Mouse (Mus musculus) forebrain, embryonic 16.5 days (tissue): ENCODE measurements around the gene Fpr-rs3. TPM values are rescaled to one million over a fixed set of nuclear protein-coding genes. Genes with fewer than 3 reads are reported as not detected.

Experiments
- ATAC-seq: fragments of 200-750 bp; cut with Nextera tagmentation; 2 replicates; pipeline ENCODE4 v1.8.0; 2017; ENCODE audit warnings: mild to moderate bottlenecking, moderate library complexity
- H3K27ac ChIP-seq: fragments of 300-500 bp; sonication (generic); 2 replicates; pipeline ENCODE4 v1.5.1; 2014; ENCODE audit warnings: low read length, control low read depth
- H3K27me3 ChIP-seq: fragments of 300-500 bp; sonication (generic); replicated peaks from 2 replicates; pipeline ENCODE4 v1.6.1; 2014; ENCODE audit warnings: low read length; ENCODE audit not compliant: control insufficient read depth, insufficient read depth
- H3K36me3 ChIP-seq: fragments of 300-500 bp; sonication (generic); 2 replicates; pipeline ENCODE4 v1.6.1; 2014; ENCODE audit not compliant: control insufficient read depth, insufficient read depth
- H3K4me1 ChIP-seq: fragments of 300-500 bp; sonication (generic); replicated peaks from 2 replicates; pipeline ENCODE4 v1.6.1; 2014; ENCODE audit warnings: low read length; ENCODE audit not compliant: control insufficient read depth, insufficient read depth
- H3K4me2 ChIP-seq: fragments of 300-500 bp; sonication (generic); 2 replicates; pipeline ENCODE4 v1.6.1; 2014; ENCODE audit warnings: mild to moderate bottlenecking, low read length, control low read depth
- H3K4me3 ChIP-seq: fragments of 300-500 bp; sonication (generic); replicated peaks from 2 replicates; pipeline ENCODE4 v1.5.1; 2014; ENCODE audit warnings: mild to moderate bottlenecking, low read length, control low read depth
- H3K9ac ChIP-seq: fragments of 300-500 bp; sonication (generic); replicated peaks from 2 replicates; pipeline ENCODE4 v1.6.1; 2014; ENCODE audit warnings: low read depth, low read length, control low read depth
- H3K9me3 ChIP-seq: fragments of 300-500 bp; sonication (generic); 2 replicates; pipeline ENCODE4 v1.6.1; 2016; ENCODE audit warnings: low read length; ENCODE audit not compliant: control insufficient read depth
- WGBS: fragments of 180-500 bp; shearing (Covaris S2); extraction: QIAGEN DNeasy Blood & Tissue Kit; methylation state at CpG from one replicate; pipeline ENCODE4 v1.1.7; 2014; 5-methylcytosine and 5-hydroxymethylcytosine counted together
- polyA plus RNA-seq: library from polyadenylated mRNA; unstranded; fragments of >200 nt; fragmentation: Nextera tagmentation; extraction: Ambion mirVana; gene quantifications from 2 replicates; pipeline ENCODE4 v1.2.1, GENCODE M21; 2015

Fpr-rs3 gene
- not detected in 2 replicates for polyA plus RNA-seq

DNA sequence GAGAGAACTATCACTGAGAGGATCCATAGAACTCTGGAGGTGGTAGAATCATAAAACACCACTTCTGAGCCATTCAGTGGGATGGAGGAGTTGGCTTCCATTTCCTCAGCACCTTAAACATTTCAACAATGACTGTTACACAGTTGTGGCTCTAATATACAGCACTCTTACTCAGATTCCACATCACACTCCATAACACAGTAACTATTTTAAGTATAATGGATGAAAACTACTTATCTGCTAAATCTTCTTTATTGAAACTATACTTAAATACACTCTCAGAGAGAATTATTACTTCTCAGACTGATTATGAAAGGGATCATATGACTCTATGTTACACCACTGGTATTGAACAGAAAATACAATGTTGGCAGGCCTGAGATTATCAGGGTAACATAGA, at the start of gene Fpr-rs3:
Gene Fpr-rs3 (minus strand): TSS at position 101 of the 400 bp plus-strand sequence.
- no peak within 1 kb of the TSS for H3K4me2 ChIP-seq
- H3K27ac ChIP-seq: no peak within 1 kb of the TSS
- ATAC-seq: no peak
- H3K4me3 ChIP-seq: no peak within 1 kb of the TSS
- no peaks in the 10 kb centered on the region for H3K27me3 ChIP-seq
- H3K36me3 ChIP-seq: no peaks in the 10 kb centered on the region
- H3K4me1 ChIP-seq: no peaks in the 10 kb centered on the region
- peaks cover 2% of the 10 kb centered on the region; the same call in 1 of the 2 replicates for H3K9me3 ChIP-seq
- no peak within 1 kb of the TSS for H3K9ac ChIP-seq

DNA sequence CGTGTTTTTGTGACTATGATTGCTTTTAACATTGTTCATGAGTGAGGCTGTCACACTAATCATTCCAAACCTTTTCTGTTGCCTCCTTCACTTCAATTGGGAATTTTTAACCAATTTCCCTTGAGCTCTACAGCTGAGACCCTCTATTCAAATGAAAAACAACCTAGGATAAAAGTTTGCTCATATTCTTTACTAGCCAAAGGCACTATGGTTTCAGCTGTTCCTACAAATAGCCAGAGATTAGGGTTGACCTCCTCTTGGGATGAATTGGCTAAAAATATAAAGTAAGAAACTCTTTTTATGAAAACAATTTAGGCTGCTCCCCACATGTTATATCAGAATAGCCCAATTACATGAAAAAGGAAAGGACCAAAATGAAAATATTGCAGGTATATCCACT, 28.4 kb downstream of the Fpr-rs3 start, which contains the start of gene Vmn2r110:
Gene Vmn2r110 (minus strand): TSS at position 101 of the 400 bp plus-strand sequence.
- no peak for ATAC-seq
- H3K36me3 ChIP-seq: no peaks in the 10 kb centered on the region
- H3K4me1 ChIP-seq: no peaks in the 10 kb centered on the region
- H3K4me2 ChIP-seq: no peak within 1 kb of the TSS
- no peak within 1 kb of the TSS for H3K9ac ChIP-seq
- H3K4me3 ChIP-seq: no peak within 1 kb of the TSS
- H3K27me3 ChIP-seq: no peaks in the 10 kb centered on the region
- WGBS: 21% methylated on average over 1 of the region's 1 CpGs
- H3K27ac ChIP-seq: no peak within 1 kb of the TSS
- no peaks in the 10 kb centered on the region for H3K9me3 ChIP-seq

Other genes with a start within 250 kb of the Fpr-rs3 start
- gene Vmn1r224, start 210.7 kb downstream of the Fpr-rs3 start, polyA plus RNA-seq: not detected in 2 replicates
- gene Vmn2r108, start 143.5 kb downstream of the Fpr-rs3 start, polyA plus RNA-seq: not detected in 2 replicates
- not detected in 2 replicates for gene Vmn1r225, start 126.7 kb downstream of the Fpr-rs3 start, polyA plus RNA-seq
- not detected in 2 replicates for gene Vmn2r109, start 60.1 kb downstream of the Fpr-rs3 start, polyA plus RNA-seq
- 0.04 TPM in 2 replicates for gene Vmn2r110, start 28.5 kb downstream of the Fpr-rs3 start, polyA plus RNA-seq
- gene Vmn1r226, start 58.0 kb upstream of the Fpr-rs3 start, polyA plus RNA-seq: not detected in 2 replicates
- not detected in 2 replicates for gene Vmn1r227, start 105.0 kb upstream of the Fpr-rs3 start, polyA plus RNA-seq
- gene Vmn1r228, start 161.3 kb upstream of the Fpr-rs3 start, polyA plus RNA-seq: not detected in 2 replicates
- gene Vmn1r229, start 186.7 kb upstream of the Fpr-rs3 start, polyA plus RNA-seq: 0.03 TPM in 1 of 2 replicates, not detected in the other
- gene Vmn1r230, start 215.6 kb upstream of the Fpr-rs3 start, polyA plus RNA-seq: not detected in 2 replicates